Mouse (Mus musculus): ENCODE measurements around the gene Ifi204. TPM values are rescaled to one million over a fixed set of nuclear protein-coding genes. Genes with fewer than 3 reads are reported as not detected.

Gene Ifi204
- polyA plus RNA-seq, 1 experiment = 0.31 TPM

- Histone ChIP-seq H3K4me1 (ENCODE audit: control insufficient read depth, insufficient read depth, low read length) (no peaks in the 10 kb centered on the region), H3K27ac (ENCODE audit: insufficient read depth, low read length) (no peak overlapping the region), H3K4me3 (ENCODE audit: insufficient read depth, low read length) (no peak overlapping the region)
- no peak for TF ChIP-seq POLR2A (IDR thresholded peaks at IDR 0.05; ENCODE audit: extremely low read depth, insufficient read depth, low read length)
- TF ChIP-seq CTCF (IDR thresholded peaks at IDR 0.05; ENCODE audit: extremely low read depth, insufficient read depth, low read length) = no peak
Measured at GRCm38 (mm10) chr1:173733219-173733618, 33.5 kb downstream of the Ifi204 start.

Other genes starting within 250 kb of the Ifi204 start
- gene Ifi214, start 231.0 kb downstream of the Ifi204 start, polyA plus RNA-seq (2012; rRNA removed) = not detected in 2 replicates
- 0.13 and 0.28 TPM in 2 replicates for gene Ifi213, start 167.7 kb downstream of the Ifi204 start, polyA plus RNA-seq (2012; rRNA removed)
- gene Ifi209, start 136.0 kb downstream of the Ifi204 start, polyA plus RNA-seq (2012; rRNA removed) = 0.21 TPM in 2 replicates
- not detected in 2 replicates for gene Ifi208, start 93.3 kb downstream of the Ifi204 start, polyA plus RNA-seq (2012; rRNA removed)
- gene Ifi207, start 25.2 kb downstream of the Ifi204 start, polyA plus RNA-seq (2012; rRNA removed) = 0.17 and 0.31 TPM in 2 replicates
- gene Ifi211, start 146.1 kb upstream of the Ifi204 start, polyA plus RNA-seq (2012; rRNA removed) = 0.13 and 0.21 TPM in 2 replicates
- 1.8 and 2.7 TPM in 2 replicates for gene Mndal, start 175.5 kb upstream of the Ifi204 start, polyA plus RNA-seq (2012; rRNA removed)
- 1.0 and 1.1 TPM in 2 replicates for gene Ifi203, start 175.7 kb upstream of the Ifi204 start, polyA plus RNA-seq (2012; rRNA removed)
- gene Ifi202b, start 215.8 kb upstream of the Ifi204 start, polyA plus RNA-seq (2012; rRNA removed) = not detected in 2 replicates

Data from cortical plate, adult 2 months (tissue).